Mouse (Mus musculus) fat pad, adult 2 months (tissue): ENCODE measurements at regions not wholly inside any gene's neighbourhood (a gene's known extent, or its start where the extent isn't known, plus 50 kb on each side); places are given as distances from the start of the nearest gene placed in this dataset.
"Not testable (repeated sequence)": the region's sequence is repeated elsewhere in the genome, so short reads cannot be mapped to it uniquely, and the experiment has no call there.

Experiments used
- DNase-seq: peaks from one replicate; pipeline ENCODE4 v3.0.0-alpha.2; 2011; ENCODE audit warnings: low read depth, low spot score; ENCODE audit errors: extremely low read depth

DNA sequence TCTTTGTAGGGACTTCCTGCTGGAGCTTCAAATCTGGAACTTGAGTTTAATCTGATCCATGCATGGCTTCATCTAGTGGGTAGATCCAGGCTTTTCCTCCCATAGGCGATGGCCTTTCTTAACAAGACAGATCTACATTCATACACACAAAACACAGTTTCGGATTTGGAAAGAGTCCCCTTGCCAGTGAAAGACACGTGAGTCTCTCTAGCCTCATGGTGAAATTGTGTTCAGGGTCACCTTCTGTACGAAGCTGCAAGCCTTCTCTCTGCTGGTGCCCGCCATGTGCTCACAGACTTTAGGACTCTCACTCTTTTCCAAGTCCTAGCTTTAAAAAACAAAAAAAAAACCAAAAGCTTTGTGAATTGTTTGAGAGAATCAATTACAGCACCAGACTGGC, 51.4 kb upstream of the Dlx2 start:
- peak; percentile 75 for DNase-seq

- peak; percentile 77 for DNase-seq
Observed at GRCm38 (mm10) chr2:71598368-71598767, 51.8 kb upstream of the Dlx2 start.

- peak; percentile 19 for DNase-seq
Observed at GRCm38 (mm10) chr2:71598778-71599177, 52.2 kb upstream of the Dlx2 start.

DNA sequence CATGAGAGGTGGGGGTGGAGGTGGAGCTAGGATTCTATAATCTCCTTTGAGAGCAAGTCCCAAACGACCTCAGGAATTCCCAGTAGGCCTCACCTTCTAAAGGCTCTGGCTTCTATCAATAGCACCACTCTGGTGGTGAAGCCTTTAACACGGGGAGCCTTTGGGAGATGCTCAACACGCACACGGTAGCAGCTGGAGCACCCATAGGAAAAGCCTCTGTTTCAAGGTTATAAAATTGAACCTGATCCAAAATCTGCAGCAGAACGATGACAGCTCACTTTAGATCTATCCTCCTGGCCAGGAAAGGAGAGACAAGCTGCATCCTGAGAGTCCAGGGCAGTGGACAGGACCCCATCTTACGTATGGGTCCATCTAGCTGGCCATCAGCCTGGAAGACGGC, 53.7 kb upstream of the Dlx2 start:
- DNase-seq: no peak

GRCm38 (mm10) chr2:71600999-71601398, 54.4 kb upstream of the Dlx2 start:
- DNase-seq: peak; percentile 42

DNA sequence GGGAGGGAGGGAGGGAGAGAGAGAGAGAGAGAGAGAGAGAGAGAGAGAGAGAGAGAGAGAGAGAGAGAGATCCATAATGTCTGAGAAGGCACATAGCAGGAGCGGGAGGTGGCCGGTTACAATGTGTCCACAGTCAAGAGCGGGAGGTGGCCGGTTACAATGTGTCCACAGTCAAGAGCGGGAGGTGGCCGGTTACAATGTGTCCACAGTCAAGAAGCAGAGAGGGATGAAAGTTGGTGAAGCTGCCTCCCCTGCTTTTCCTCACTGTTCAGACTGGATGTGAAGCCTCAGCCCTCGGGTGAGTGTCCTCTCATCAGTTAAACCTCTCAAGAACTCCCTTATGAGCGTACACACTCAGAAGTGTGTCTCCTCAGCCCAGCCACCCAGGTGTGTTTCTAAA, 57.2 kb upstream of the Dlx2 start:
- DNase-seq: not testable (repeated sequence)

DNA sequence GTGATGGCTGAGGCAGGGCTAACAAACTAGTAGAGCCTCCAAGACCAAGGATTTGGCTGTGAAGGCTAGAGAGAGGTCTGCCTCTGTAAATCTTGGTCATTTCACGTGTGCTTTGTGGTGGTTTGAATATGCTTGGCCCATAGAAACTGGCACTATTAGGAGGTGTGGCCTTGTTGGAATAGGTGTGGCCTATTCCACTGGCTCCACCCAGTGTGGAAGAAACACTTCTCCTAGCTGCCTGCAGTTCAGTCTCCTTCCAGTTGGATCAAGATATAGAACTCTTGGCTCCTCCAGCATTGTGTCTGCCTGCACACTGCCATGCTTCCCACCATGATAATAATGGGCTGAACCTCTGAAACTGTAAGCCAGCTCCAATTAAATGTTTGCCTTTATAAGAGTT, 59.1 kb upstream of the Dlx2 start:
- no peak for DNase-seq

GRCm38 (mm10) chr2:71607087-71607502, 60.5 kb upstream of the Dlx2 start:
- peak; percentile 13 for DNase-seq

- no peak for DNase-seq
Observed at GRCm38 (mm10) chr2:71613216-71613615, 66.7 kb upstream of the Dlx2 start.

DNA sequence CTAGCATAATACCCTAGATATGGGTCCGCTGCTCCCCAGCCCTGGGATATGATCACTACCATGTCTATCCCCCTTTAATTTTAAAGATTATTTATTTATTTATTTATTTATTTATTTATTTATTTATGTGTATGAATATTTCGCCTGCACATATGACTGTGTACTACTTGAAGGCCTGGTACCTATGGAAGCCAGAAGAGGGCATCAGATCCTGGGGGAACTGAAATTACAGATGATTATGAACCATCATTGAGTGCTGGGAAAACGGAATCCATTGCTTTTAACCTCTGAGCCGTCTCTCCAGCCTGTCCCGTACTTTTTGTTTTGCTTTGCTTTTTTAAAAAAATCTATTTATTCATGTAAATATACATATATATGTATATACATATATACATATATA, 70.0 kb upstream of the Dlx2 start:
- no peak for DNase-seq

- DNase-seq: peak; percentile 50
Observed at GRCm38 (mm10) chr2:71621458-71621857, 74.9 kb upstream of the Dlx2 start.

- peak; percentile 56 for DNase-seq
Observed at GRCm38 (mm10) chr2:71622532-71623099, 76.1 kb upstream of the Dlx2 start.

- no peak for DNase-seq
Observed at GRCm38 (mm10) chr2:71623134-71623533, 76.6 kb upstream of the Dlx2 start.

DNA sequence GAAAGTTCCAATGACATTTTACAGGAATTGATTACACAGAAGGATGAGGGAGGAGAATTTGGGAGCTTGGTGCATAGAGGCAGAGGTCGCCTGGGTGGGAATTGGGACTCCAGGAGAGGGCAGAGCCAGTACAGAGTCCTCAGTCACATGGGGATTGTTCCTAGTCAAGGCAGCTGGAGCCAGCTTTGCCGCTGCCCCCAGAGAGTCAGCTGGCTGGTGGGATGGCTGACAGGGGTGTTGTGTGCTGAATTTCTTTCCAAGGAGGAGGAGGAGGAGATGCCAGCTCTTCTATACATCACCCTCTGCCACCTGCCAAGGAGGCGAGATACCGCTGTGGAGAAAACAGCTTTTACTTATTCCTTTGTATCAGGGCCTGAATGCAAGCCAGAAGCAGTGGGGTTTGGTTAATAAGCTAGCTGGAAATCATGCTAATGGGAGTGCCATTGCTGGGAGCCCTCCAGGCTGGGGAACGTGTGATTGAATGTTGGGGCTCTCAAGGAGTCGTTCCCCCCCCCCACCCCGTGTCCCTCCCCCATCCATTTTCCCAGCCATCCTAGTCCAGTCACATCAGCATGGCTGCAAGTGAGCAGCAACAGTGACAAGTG, 78.8 kb upstream of the Dlx2 start:
- no peak for DNase-seq

- DNase-seq: no peak
Observed at GRCm38 (mm10) chr2:71626404-71626803, 79.8 kb upstream of the Dlx2 start.

GRCm38 (mm10) chr2:71627097-71627755, 80.7 kb upstream of the Dlx2 start:
- no peak for DNase-seq

- no peak for DNase-seq
Observed at GRCm38 (mm10) chr2:71628821-71629220, 82.3 kb upstream of the Dlx2 start.

DNA sequence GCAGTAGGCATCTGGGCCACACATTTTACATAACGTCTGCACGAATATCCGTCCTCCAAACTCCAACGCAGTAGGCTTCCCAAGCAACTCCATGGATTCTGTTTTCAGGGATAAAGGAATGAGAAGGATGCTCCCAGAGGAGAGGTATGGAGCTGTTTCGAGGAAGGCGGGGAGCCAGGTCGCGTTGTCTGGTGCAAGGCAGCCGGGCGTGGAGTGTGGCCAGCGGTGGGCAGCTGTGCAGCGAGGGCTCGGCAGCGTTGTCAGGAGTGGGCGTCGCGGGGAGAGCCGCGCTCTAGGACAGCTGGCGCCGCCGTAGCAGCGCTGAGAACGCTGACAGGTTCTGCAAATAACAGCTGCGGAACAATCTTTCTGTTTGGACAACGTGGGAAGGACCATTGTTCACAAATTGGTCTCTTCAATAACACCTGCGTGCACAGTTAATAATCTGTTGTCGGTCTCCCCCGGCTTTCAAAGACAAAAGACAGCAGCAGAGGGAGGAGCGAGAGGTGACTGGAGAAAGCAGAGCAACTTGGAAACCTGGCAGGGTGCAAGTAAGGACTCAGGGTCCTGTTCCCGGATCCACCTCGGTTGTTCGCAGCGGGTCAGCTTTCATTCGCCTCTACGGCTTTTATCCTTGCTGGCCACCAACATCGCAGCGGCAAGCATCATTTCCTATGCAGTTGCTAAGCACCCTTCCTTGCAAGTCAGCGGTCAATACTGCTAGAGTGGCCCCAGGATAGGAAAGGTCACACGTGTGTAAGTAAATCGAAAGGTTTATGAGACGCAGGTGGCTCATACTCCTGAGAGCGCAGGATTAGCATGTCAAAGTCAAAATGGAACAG, 83.0 kb upstream of the Dlx2 start:
- no peak for DNase-seq

DNA sequence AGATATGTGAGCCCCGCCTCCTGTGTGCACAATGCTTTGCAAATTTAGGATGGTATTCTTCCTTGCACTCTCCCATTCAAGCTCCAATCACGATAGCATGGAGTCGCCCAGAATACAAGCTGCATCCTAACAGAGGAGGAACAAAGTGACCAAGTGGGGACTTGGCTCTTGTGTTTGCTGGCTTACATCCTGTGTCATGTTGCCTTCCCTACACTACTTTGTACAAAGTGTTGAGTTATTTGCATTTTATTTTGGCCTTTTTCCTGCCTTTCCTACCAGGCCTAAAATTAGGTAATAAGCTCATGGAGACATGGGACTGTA, 83.5 kb upstream of the Dlx2 start:
- DNase-seq: no peak

GRCm38 (mm10) chr2:71633471-71633870, 86.9 kb upstream of the Dlx2 start:
- no peak for DNase-seq

GRCm38 (mm10) chr2:71634471-71634870, 87.9 kb upstream of the Dlx2 start:
- no peak for DNase-seq

- DNase-seq: no peak
Observed at GRCm38 (mm10) chr2:71636134-71636533, 89.6 kb upstream of the Dlx2 start.
